Mouse (Mus musculus) kidney, postnatal 0 days (tissue): ENCODE data around the gene Tex11. TPM values are rescaled to one million over a fixed set of nuclear protein-coding genes. Genes with fewer than 3 reads are reported as not detected.

Source experiments
- ATAC-seq: fragments of 200-750 bp; cut with Nextera tagmentation; replicated peaks from 2 replicates; pipeline ENCODE4 v1.8.0; 2017; ENCODE audit warnings: low read depth, moderate number of reproducible peaks, moderate TSS enrichment, moderate library complexity; ENCODE audit not compliant: low FRiP score
- DNase-seq: peaks from one replicate; pipeline ENCODE4 v3.0.0-alpha.2; 2016; ENCODE audit warnings: low spot score
- H3K27ac ChIP-seq: fragments of 300-500 bp; sonication (generic); 2 replicates; pipeline ENCODE4 v1.5.1; 2014; ENCODE audit warnings: mild to moderate bottlenecking
- H3K27me3 ChIP-seq: fragments of 300-500 bp; sonication (generic); 2 replicates; pipeline ENCODE4 v1.6.1; 2014; ENCODE audit warnings: low read length, mixed read lengths; ENCODE audit not compliant: insufficient read depth
- H3K36me3 ChIP-seq: fragments of 300-500 bp; sonication (generic); 2 replicates; pipeline ENCODE4 v1.6.1; 2014; ENCODE audit warnings: low read length, mixed read lengths; ENCODE audit not compliant: insufficient read depth
- H3K4me1 ChIP-seq: fragments of 300-500 bp; sonication (generic); replicated peaks from 2 replicates; pipeline ENCODE4 v1.6.1; 2014; ENCODE audit warnings: antibody characterized with exemption, low read length, mixed read lengths; ENCODE audit not compliant: insufficient read depth
- H3K4me2 ChIP-seq: fragments of 300-500 bp; sonication (generic); 2 replicates; pipeline ENCODE4 v1.6.1; 2014; ENCODE audit warnings: mild to moderate bottlenecking, low read length, moderate library complexity, mixed read lengths
- H3K4me3 ChIP-seq: fragments of 300-500 bp; sonication (generic); replicated peaks from 2 replicates; pipeline ENCODE4 v1.5.1; 2014; ENCODE audit warnings: low read depth, low read length
- H3K9ac ChIP-seq: fragments of 300-500 bp; sonication (generic); 2 replicates; pipeline ENCODE4 v1.6.1; 2014; ENCODE audit warnings: low read depth, low read length
- H3K9me3 ChIP-seq: fragments of 300-500 bp; sonication (generic); replicated peaks from 2 replicates; pipeline ENCODE4 v1.6.1; 2016; ENCODE audit warnings: low read length, inconsistent platforms, mixed read lengths
- CTCF ChIP-seq: IDR thresholded peaks from 2 replicates; pipeline ENCODE4 v1.5.1; 2016; ENCODE audit warnings: antibody characterized with exemption, low read depth, mild to moderate bottlenecking, moderate library complexity
- WGBS: fragments of 180-500 bp; shearing (Covaris S2); extraction: QIAGEN DNeasy Blood & Tissue Kit; methylation state at CpG from one replicate; pipeline ENCODE4 v1.1.7; 2014; 5-methylcytosine and 5-hydroxymethylcytosine counted together
- polyA plus RNA-seq: library from polyadenylated mRNA; unstranded; fragments of >200 nt; fragmentation: Nextera tagmentation; extraction: Ambion mirVana; gene quantifications from 2 replicates; pipeline ENCODE4 v1.2.1, GENCODE M21; 2015

Tex11 gene
- polyA plus RNA-seq, 1 experiment from 2014 or later: not detected

DNA sequence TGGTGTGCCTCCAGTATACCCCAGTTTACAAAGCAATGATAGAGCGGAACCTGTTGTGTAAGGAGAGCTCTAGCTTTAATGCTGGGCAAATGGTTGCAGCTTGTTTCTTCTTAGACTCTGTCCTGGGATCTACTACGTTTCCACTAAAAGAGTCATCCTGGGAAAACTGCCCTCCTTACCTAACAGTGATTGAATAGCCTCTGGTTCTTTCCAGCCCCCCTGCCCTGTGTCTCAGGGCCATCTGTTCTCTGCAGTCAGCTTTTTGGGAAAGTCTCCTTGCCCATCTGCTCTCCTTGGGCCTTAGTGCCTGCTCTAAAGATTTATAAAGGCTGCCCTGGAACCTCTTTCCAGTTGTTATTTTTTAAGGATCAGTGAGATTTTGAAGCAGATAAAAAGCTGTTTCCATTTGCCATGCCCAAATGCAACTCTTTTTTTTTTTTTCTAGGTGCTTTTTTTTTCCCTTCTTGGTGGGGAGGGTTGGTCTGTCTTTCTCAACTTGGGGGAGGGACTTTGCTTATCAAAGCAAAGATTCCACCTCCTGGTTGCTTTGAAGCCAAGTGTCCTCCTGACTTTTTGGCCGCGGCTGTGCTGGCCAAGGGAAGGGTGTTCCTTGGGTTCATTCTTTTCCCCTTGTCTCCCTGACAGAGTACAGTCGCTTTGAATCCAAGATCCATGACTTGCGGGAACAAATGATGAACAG lies 263.3 kb downstream of the Tex11 start:
- Histone ChIP-seq H3K4me3 (no peak overlapping the region), H3K27ac (no peak overlapping the region), H3K36me3 (no peaks in the 10 kb centered on the region), H3K9ac (no peak overlapping the region), H3K9me3 (no peaks in the 10 kb centered on the region), H3K27me3 (no peaks in the 10 kb centered on the region), H3K4me2 (no peak overlapping the region), H3K4me1 (no peaks in the 10 kb centered on the region)
- DNase-seq (no peak), ATAC-seq (no peak)
- TF ChIP-seq CTCF: no peak
- WGBS: 70% methylated on average over 6 of the region's 6 CpGs

DNA sequence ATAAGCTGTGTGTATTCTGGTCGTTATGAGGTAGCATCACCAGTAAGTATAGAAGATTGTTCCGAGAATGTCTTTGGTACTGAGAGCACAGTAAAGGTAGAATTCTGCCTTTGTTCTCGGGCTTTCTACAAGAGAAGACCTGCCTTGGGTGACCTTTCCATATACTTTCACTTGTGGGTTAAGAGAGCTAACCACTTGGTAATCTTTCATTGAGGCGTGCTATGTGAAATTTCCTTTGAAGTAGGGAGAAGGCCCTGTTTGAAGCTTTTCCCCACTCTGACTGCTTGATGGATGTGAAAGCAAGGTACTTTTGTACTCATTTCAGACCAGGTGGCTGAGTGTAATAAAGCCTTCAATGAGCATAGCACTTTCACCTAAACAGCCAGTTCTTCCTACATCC lies 270.1 kb downstream of the Tex11 start:
- no peak for TF ChIP-seq CTCF
- Histone ChIP-seq H3K4me1 (no peaks in the 10 kb centered on the region), H3K9me3 (no peaks in the 10 kb centered on the region), H3K4me2 (no peak overlapping the region), H3K27me3 (no peaks in the 10 kb centered on the region), H3K27ac (no peak overlapping the region), H3K9ac (no peak overlapping the region), H3K36me3 (no peaks in the 10 kb centered on the region), H3K4me3 (no peak overlapping the region)
- ATAC-seq: no peak
- no peak for DNase-seq
- 73% methylated on average over 4 of the region's 4 CpGs for WGBS

Other genes starting within 250 kb of the Tex11 start
- gene Slc7a3, start 26.4 kb upstream of the Tex11 start, polyA plus RNA-seq: 1.6 TPM in 2 replicates
- gene Snx12, start 162.9 kb upstream of the Tex11 start, polyA plus RNA-seq: 46.7 and 48.8 TPM in 2 replicates
- gene Foxo4, start 194.9 kb upstream of the Tex11 start, polyA plus RNA-seq: 2.8 and 2.9 TPM in 2 replicates
- not detected in 2 replicates for gene Gm614, start 204.3 kb upstream of the Tex11 start, polyA plus RNA-seq
- gene Il2rg, start 208.6 kb upstream of the Tex11 start, polyA plus RNA-seq: 18.7 and 20.0 TPM in 2 replicates
- gene Gm20489, start 209.4 kb upstream of the Tex11 start, polyA plus RNA-seq: not detected in 2 replicates
- gene Med12, start 214.4 kb upstream of the Tex11 start, polyA plus RNA-seq: 19.8 and 21.1 TPM in 2 replicates
- gene Nlgn3, start 239.5 kb upstream of the Tex11 start, polyA plus RNA-seq: 1.7 and 2.8 TPM in 2 replicates